Mouse (Mus musculus): ENCODE measurements around the gene Efcab11. TPM values are rescaled to one million over a fixed set of nuclear protein-coding genes. Genes with fewer than 3 reads are reported as not detected.

Gene Efcab11
- total and polyA plus RNA-seq, 3 experiments, result 0.06 to 0.13 TPM; not detected in 1

GRCm38 (mm10) chr12:99773636-99774193 lies 110.5 kb downstream of the Efcab11 start:
- Histone ChIP-seq H3K4me1 (ENCODE audit: control insufficient read depth, insufficient read depth, low read length) (no peaks in the 10 kb centered on the region; the same call in 1 of the 2 replicates), H3K36me3 (ENCODE audit: control insufficient read depth, insufficient read depth, low read length) (no peaks in the 10 kb centered on the region), H3K4me3 (no peak overlapping the region), H3K27me3 (ENCODE audit: control insufficient read depth, insufficient read depth, low read length) (no peaks in the 10 kb centered on the region), H3K27ac (no peak overlapping the region), H3K9ac (ENCODE audit: low read depth, low read length) (no peak overlapping the region), H3K79me2 (replicated peaks; ENCODE audit: control insufficient read depth, insufficient read depth, low read length) (no peaks in the 10 kb centered on the region)
- DNase-seq, result no peak
- WGBS, result 52% methylated on average over 5 of the region's 5 CpGs
- no peak for TF ChIP-seq CTCF (IDR thresholded peaks at IDR 0.05)
- no peak for TF ChIP-seq POLR2A (IDR thresholded peaks at IDR 0.05; ENCODE audit: insufficient read depth, low read depth, low read length)
- no peak for TF ChIP-seq EP300 (IDR thresholded peaks at IDR 0.05; ENCODE audit: insufficient read depth, low read depth, low read length)
- intact Hi-C loops (cut with DNase I), result no loop called here

GRCm38 (mm10) chr12:99771018-99771417 lies 113.2 kb downstream of the Efcab11 start:
- H3K79me2 ChIP-seq (replicated peaks; ENCODE audit: control insufficient read depth, insufficient read depth, low read length), result no peaks in the 10 kb centered on the region
- no peak for TF ChIP-seq POLR2A (IDR thresholded peaks at IDR 0.05; ENCODE audit: insufficient read depth, low read depth, low read length)
- TF ChIP-seq CTCF (IDR thresholded peaks at IDR 0.05), result no peak
- no peak for TF ChIP-seq EP300 (IDR thresholded peaks at IDR 0.05; ENCODE audit: insufficient read depth, low read depth, low read length)
- no peaks in the 10 kb centered on the region; the same call in 1 of the 2 replicates for H3K4me1 ChIP-seq (ENCODE audit: control insufficient read depth, insufficient read depth, low read length)
- H3K27me3 ChIP-seq (ENCODE audit: control insufficient read depth, insufficient read depth, low read length), result no peaks in the 10 kb centered on the region
- intact Hi-C loops (cut with DNase I), result no loop called here
- H3K36me3 ChIP-seq (ENCODE audit: control insufficient read depth, insufficient read depth, low read length), result no peaks in the 10 kb centered on the region
- H3K27ac ChIP-seq, result no peak overlapping the region
- H3K4me3 ChIP-seq, result no peak overlapping the region
- no peak for DNase-seq
- no peak overlapping the region for H3K9ac ChIP-seq (ENCODE audit: low read depth, low read length)
- WGBS, result 89% methylated on average over 7 of the region's 7 CpGs

DNA sequence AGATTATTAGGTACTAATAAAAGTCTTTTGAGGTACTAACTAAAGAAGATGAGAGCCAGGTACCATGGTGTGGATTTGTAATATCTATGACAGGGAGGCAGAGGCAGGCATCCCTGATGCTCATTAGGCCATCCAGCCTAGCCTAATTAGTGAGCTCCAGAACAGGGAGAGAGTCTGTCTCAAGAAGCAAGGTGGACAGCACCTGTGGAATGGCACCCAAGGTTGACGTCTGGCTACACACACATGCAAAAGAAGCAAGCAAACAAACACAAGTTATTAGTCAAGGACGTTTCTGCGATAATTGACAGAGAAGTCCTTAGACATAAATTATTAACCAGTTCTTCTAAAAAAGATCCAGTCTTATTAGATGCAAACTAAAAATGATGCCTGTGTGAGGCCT lies 114.6 kb downstream of the Efcab11 start:
- H3K79me2 ChIP-seq (replicated peaks; ENCODE audit: control insufficient read depth, insufficient read depth, low read length), result no peaks in the 10 kb centered on the region
- 95% methylated on average over 3 of the region's 3 CpGs for WGBS
- H3K27me3 ChIP-seq (ENCODE audit: control insufficient read depth, insufficient read depth, low read length), result no peaks in the 10 kb centered on the region
- H3K4me3 ChIP-seq, result no peak overlapping the region
- no peaks in the 10 kb centered on the region; the same call in 1 of the 2 replicates for H3K4me1 ChIP-seq (ENCODE audit: control insufficient read depth, insufficient read depth, low read length)
- intact Hi-C loops (cut with DNase I), result no loop called here
- TF ChIP-seq CTCF (IDR thresholded peaks at IDR 0.05) (no peak), POLR2A (IDR thresholded peaks at IDR 0.05; ENCODE audit: insufficient read depth, low read depth, low read length) (no peak), EP300 (IDR thresholded peaks at IDR 0.05; ENCODE audit: insufficient read depth, low read depth, low read length) (no peak)
- no peak overlapping the region for H3K9ac ChIP-seq (ENCODE audit: low read depth, low read length)
- no peak for DNase-seq
- H3K36me3 ChIP-seq (ENCODE audit: control insufficient read depth, insufficient read depth, low read length), result no peaks in the 10 kb centered on the region
- no peak overlapping the region for H3K27ac ChIP-seq

- no peaks in the 10 kb centered on the region for H3K27me3 ChIP-seq (ENCODE audit: control insufficient read depth, insufficient read depth, low read length)
- H3K4me3 ChIP-seq, result no peak overlapping the region
- no peaks in the 10 kb centered on the region for H3K79me2 ChIP-seq (replicated peaks; ENCODE audit: control insufficient read depth, insufficient read depth, low read length)
- no peak overlapping the region for H3K27ac ChIP-seq
- 89% methylated on average over 11 of the region's 11 CpGs for WGBS
- H3K9ac ChIP-seq (ENCODE audit: low read depth, low read length), result no peak overlapping the region
- H3K36me3 ChIP-seq (ENCODE audit: control insufficient read depth, insufficient read depth, low read length), result no peaks in the 10 kb centered on the region
- no peaks in the 10 kb centered on the region for H3K4me1 ChIP-seq (ENCODE audit: control insufficient read depth, insufficient read depth, low read length)
- TF ChIP-seq CTCF (IDR thresholded peaks at IDR 0.05) (no peak), EP300 (IDR thresholded peaks at IDR 0.05; ENCODE audit: insufficient read depth, low read depth, low read length) (no peak), POLR2A (IDR thresholded peaks at IDR 0.05; ENCODE audit: insufficient read depth, low read depth, low read length) (no peak)
- intact Hi-C loops (cut with DNase I), result no loop called here
- no peak for DNase-seq
Measured at GRCm38 (mm10) chr12:99767691-99768090, 116.5 kb downstream of the Efcab11 start.

- DNase-seq, result no peak
- Histone ChIP-seq H3K4me3 (no peak overlapping the region), H3K79me2 (replicated peaks; ENCODE audit: control insufficient read depth, insufficient read depth, low read length) (no peaks in the 10 kb centered on the region), H3K27ac (no peak overlapping the region), H3K27me3 (ENCODE audit: control insufficient read depth, insufficient read depth, low read length) (no peaks in the 10 kb centered on the region), H3K4me1 (ENCODE audit: control insufficient read depth, insufficient read depth, low read length) (no peaks in the 10 kb centered on the region), H3K9ac (ENCODE audit: low read depth, low read length) (no peak overlapping the region), H3K36me3 (ENCODE audit: control insufficient read depth, insufficient read depth, low read length) (no peaks in the 10 kb centered on the region)
- intact Hi-C loops (cut with DNase I), result no loop called here
- WGBS, result 89% methylated on average over 6 of the region's 6 CpGs
- TF ChIP-seq POLR2A (IDR thresholded peaks at IDR 0.05; ENCODE audit: insufficient read depth, low read depth, low read length), result no peak
- no peak for TF ChIP-seq CTCF (IDR thresholded peaks at IDR 0.05)
- no peak for TF ChIP-seq EP300 (IDR thresholded peaks at IDR 0.05; ENCODE audit: insufficient read depth, low read depth, low read length)
Measured at GRCm38 (mm10) chr12:99765979-99766378, 118.3 kb downstream of the Efcab11 start.

DNA sequence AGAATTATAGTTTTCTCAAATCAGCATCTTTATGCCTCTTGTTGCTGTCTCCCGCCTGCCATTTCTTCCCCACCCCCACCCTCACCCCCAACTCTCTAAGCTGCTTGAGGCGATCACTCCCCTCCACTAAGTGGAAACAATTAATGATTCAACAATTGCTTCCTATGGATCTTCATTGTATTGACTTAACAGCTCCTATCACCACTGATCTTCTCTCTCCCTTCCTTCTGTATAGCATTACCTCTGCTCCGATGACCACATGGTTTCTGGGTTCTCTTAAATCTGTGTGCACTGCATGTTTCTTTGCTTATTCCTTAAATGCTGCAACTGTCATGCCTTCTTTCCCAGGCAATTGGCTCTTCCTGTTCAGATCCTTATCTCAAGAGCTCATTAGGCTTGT lies 120.2 kb downstream of the Efcab11 start:
- H3K27ac ChIP-seq, result no peak overlapping the region
- WGBS, result 91% methylated on average over 3 of the region's 3 CpGs
- H3K9ac ChIP-seq (ENCODE audit: low read depth, low read length), result no peak overlapping the region
- no peak overlapping the region for H3K4me3 ChIP-seq
- DNase-seq, result no peak
- H3K27me3 ChIP-seq (ENCODE audit: control insufficient read depth, insufficient read depth, low read length), result no peaks in the 10 kb centered on the region
- intact Hi-C loops (cut with DNase I), result no loop called here
- no peaks in the 10 kb centered on the region for H3K4me1 ChIP-seq (ENCODE audit: control insufficient read depth, insufficient read depth, low read length)
- no peaks in the 10 kb centered on the region for H3K36me3 ChIP-seq (ENCODE audit: control insufficient read depth, insufficient read depth, low read length)
- TF ChIP-seq CTCF (IDR thresholded peaks at IDR 0.05), result no peak
- TF ChIP-seq EP300 (IDR thresholded peaks at IDR 0.05; ENCODE audit: insufficient read depth, low read depth, low read length), result no peak
- TF ChIP-seq POLR2A (IDR thresholded peaks at IDR 0.05; ENCODE audit: insufficient read depth, low read depth, low read length), result no peak
- H3K79me2 ChIP-seq (replicated peaks; ENCODE audit: control insufficient read depth, insufficient read depth, low read length), result no peaks in the 10 kb centered on the region

Data from heart, adult 2 months (tissue).